12 mouse cellular contexts compared by ENCODE assay signal in the genomic region with DNA sequence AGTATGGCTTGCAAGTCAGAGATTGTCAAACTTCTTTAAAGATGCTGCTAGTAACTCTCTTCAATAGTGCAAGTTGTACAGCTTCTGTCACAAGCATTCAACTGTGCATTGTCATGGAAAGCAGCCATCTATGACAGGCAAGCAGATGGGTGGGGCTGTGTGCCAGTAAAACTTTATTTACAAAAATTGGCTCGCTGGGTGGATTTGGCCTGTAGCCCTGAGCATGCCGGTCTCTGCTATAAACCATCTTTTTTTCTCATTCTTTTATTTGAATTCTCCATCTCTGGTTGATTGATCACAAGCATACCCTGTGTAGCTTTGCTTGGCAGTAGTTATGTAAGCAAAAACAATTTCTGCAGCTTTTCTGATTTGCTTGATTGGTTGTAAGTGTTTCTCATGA.
A peak's percentile ranks its signal among the peaks of the same experiment; 100 is the strongest.
DNase-seq lines count a peak whose midpoint lies in the region; ATAC-seq and TF ChIP-seq lines count a peak whose summit lies in the region.
"Had no signal": no experiment of that assay in that cellular context is flagged by ENCODE, and none has a peak within 500 bp of the region (broad histone marks: within the 10 kb centered on the region; RNA-seq: fewer than 3 reads in every experiment).

No protein-coding gene starts in this region.

- no peak overlapping the region for H3K9ac ChIP-seq in neural tube, embryonic 15.5 days (replicated peaks)
- H3K9ac ChIP-seq: embryonic facial prominence, embryonic 12.5 days; heart, embryonic 13.5 days had no signal

- no peak for TF ChIP-seq CTCF in gastrocnemius, adult 2 months (IDR thresholded peaks at IDR 0.05)

- H3K36me3 ChIP-seq in neural tube, embryonic 15.5 days: no peaks in the 10 kb centered on the region
- H3K36me3 ChIP-seq: embryonic facial prominence, embryonic 12.5 days; G1E; heart, embryonic 13.5 days had no signal

- no peaks in the 10 kb centered on the region for H3K9me3 ChIP-seq in neural tube, embryonic 15.5 days (replicated peaks)
- H3K9me3 ChIP-seq: embryonic facial prominence, embryonic 12.5 days; heart, embryonic 13.5 days had no signal

- DNase-seq in kidney, postnatal 10 days: peak; percentile 18
- DNase-seq in kidney, postnatal 25 days: no peak
- peak; percentile 62 for DNase-seq in brain, adult 2 months (ENCODE audit: low read depth, low spot score)
- DNase-seq in layer of hippocampus, adult 18-20 months (ENCODE audit: low spot score in 2 of 2): peak; percentile 82 to 94
- no peak for DNase-seq in gastrocnemius, adult 2 months
- DNase-seq in urinary bladder, postnatal 10 days (ENCODE audit: low spot score): no peak
- DNase-seq: kidney, postnatal 14 days; thymus, adult 2 months had no signal

- intact Hi-C loops in gastrocnemius, adult 2 months (cut with DNase I): no loop called here

- ATAC-seq in neural tube, embryonic 15.5 days (ENCODE audit: low FRiP score): peak; percentile 63; the same call in 1 of the 2 replicates

- 44% methylated on average over 2 of the region's 2 CpGs for WGBS in neural tube, embryonic 15.5 days

- 0 out of 2 replicates have a peak, but pooled peaks cover under 1% of the 10 kb centered on the region for H3K4me1 ChIP-seq in neural tube, embryonic 15.5 days
- H3K4me1 ChIP-seq: embryonic facial prominence, embryonic 12.5 days; heart, embryonic 13.5 days had no signal

- no peaks in the 10 kb centered on the region for H3K27me3 ChIP-seq in neural tube, embryonic 15.5 days (replicated peaks)
- H3K27me3 ChIP-seq: embryonic facial prominence, embryonic 12.5 days; heart, embryonic 13.5 days had no signal

- no peak overlapping the region for H3K4me3 ChIP-seq in neural tube, embryonic 15.5 days (replicated peaks)
- no peak overlapping the region for H3K4me3 ChIP-seq in gastrocnemius, adult 2 months
- H3K4me3 ChIP-seq: embryonic facial prominence, embryonic 12.5 days; heart, embryonic 13.5 days had no signal

- H3K27ac ChIP-seq in neural tube, embryonic 15.5 days (replicated peaks): no peak overlapping the region
- H3K27ac ChIP-seq in gastrocnemius, adult 2 months: no peak overlapping the region
- H3K27ac ChIP-seq: embryonic facial prominence, embryonic 12.5 days; heart, embryonic 13.5 days had no signal

- no peak overlapping the region for H3K4me2 ChIP-seq in neural tube, embryonic 15.5 days
- H3K4me2 ChIP-seq: embryonic facial prominence, embryonic 12.5 days; heart, embryonic 13.5 days had no signal

Comparison
In these comparisons a context has a peak if more than half of its experiments do, and no peak if none do; other contexts are left out.
1. DNase-seq: peak in kidney, postnatal 10 days (single experiment), brain, adult 2 months (single experiment) and layer of hippocampus, adult 18-20 months (2 of 2); none in kidney, postnatal 25 days (0 of 2), gastrocnemius, adult 2 months (single experiment) and urinary bladder, postnatal 10 days (single experiment).